Mouse (Mus musculus) heart, embryonic 14.5 days (tissue): ENCODE measurements around the gene Olfr786. TPM values are rescaled to one million over a fixed set of nuclear protein-coding genes. Genes with fewer than 3 reads are reported as not detected.

Source experiments
- ATAC-seq: fragments of 200-750 bp; cut with Nextera tagmentation; 2 replicates; pipeline ENCODE4 v1.8.0; 2017; ENCODE audit warnings: low read depth, moderate TSS enrichment; ENCODE audit not compliant: insufficient number of reproducible peaks, insufficient read depth, low FRiP score
- H3K27ac ChIP-seq, 2 experiments: fragments of 200-500 bp in 1 of 2; fragments of 300-500 bp in 1 of 2; sonication (generic) in 1 of 2; replicated peaks in 1 of 2; 2 replicates each; pipeline ENCODE4 v1.5.1; 2012 to 2014; ENCODE audit warnings: low read depth in 2 of 2, low read length in 2 of 2, control low read depth in 1 of 2, mild to moderate bottlenecking in 1 of 2, mixed read lengths in 1 of 2; ENCODE audit not compliant: control insufficient read depth in 1 of 2, insufficient read depth in 1 of 2
- H3K27me3 ChIP-seq: fragments of 300-500 bp; sonication (generic); 2 replicates; pipeline ENCODE4 v1.6.1; 2014; ENCODE audit warnings: mild to moderate bottlenecking, low read length, control low read depth; ENCODE audit not compliant: control insufficient read depth, insufficient read depth
- H3K36me3 ChIP-seq: fragments of 300-500 bp; sonication (generic); 2 replicates; pipeline ENCODE4 v1.6.1; 2014; ENCODE audit warnings: mild to moderate bottlenecking, control low read depth, low read length, mixed read lengths; ENCODE audit not compliant: control insufficient read depth, insufficient read depth
- H3K4me1 ChIP-seq, 2 experiments: fragments of 200-500 bp in 1 of 2; fragments of 300-500 bp in 1 of 2; sonication (generic) in 1 of 2; 2 replicates each; pipeline ENCODE4 v1.6.1; 2012 to 2014; ENCODE audit warnings: low read length in 2 of 2, control low read depth in 1 of 2, mixed read lengths in 1 of 2; ENCODE audit not compliant: control insufficient read depth in 2 of 2, insufficient read depth in 2 of 2
- H3K4me2 ChIP-seq: fragments of 300-500 bp; sonication (generic); 2 replicates; pipeline ENCODE4 v1.6.1; 2014; ENCODE audit warnings: mild to moderate bottlenecking, low read length
- H3K4me3 ChIP-seq, 2 experiments: fragments of 200-500 bp in 1 of 2; fragments of 300-500 bp in 1 of 2; sonication (generic) in 1 of 2; 2 replicates each; pipeline ENCODE4 v1.5.1; 2012 to 2014; ENCODE audit warnings: low read length in 2 of 2, mild to moderate bottlenecking in 2 of 2, control low read depth in 1 of 2, low read depth in 1 of 2, moderate library complexity in 1 of 2; ENCODE audit not compliant: control insufficient read depth in 1 of 2, insufficient read depth in 1 of 2
- H3K9ac ChIP-seq: fragments of 300-500 bp; sonication (generic); 2 replicates; pipeline ENCODE4 v1.6.1; 2014; ENCODE audit warnings: mild to moderate bottlenecking, low read length
- H3K9me3 ChIP-seq: fragments of 300-500 bp; sonication (generic); 2 replicates; pipeline ENCODE4 v1.6.1; 2016; ENCODE audit warnings: low read length, control low read depth; ENCODE audit not compliant: control insufficient read depth
- WGBS: fragments of 180-500 bp; shearing (Covaris S2); extraction: QIAGEN DNeasy Blood & Tissue Kit; methylation state at CpG from one replicate; pipeline ENCODE4 v1.1.7; 2014; 5-methylcytosine and 5-hydroxymethylcytosine counted together
- polyA plus RNA-seq: library from polyadenylated mRNA; unstranded; fragments of >200 nt; fragmentation: Nextera tagmentation; extraction: Ambion mirVana; gene quantifications from 2 replicates; pipeline ENCODE4 v1.2.1, GENCODE M21; 2014

Gene Olfr786
- polyA plus RNA-seq, 1 experiment from 2014 or later, result not detected

DNA sequence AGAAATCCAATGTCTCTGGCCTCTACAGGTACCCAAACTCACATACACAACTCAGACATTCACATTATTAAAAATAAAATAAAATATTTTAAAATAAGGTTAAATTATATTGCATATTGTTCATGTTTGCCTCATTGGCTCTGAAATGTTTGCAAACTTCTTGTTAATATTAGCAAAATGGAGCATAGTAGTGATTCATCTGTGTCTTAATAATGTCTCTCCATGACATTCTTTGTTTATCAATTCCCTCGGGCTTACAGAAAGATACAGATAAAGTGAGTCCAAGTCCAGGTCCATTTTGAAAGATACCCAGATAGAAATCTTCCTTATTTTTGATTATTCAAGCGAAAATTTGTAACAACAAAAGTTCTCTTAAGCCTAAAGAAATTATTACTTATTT lies 57.3 kb downstream of the Olfr786 start, which contains the start of gene Olfr789:
Olfr789 (plus strand) TSS at position 301 of the 400 bp plus-strand sequence.
- WGBS, result 37% methylated on average over 2 of the region's 2 CpGs
- Histone ChIP-seq H3K4me1 (no peaks in the 10 kb centered on the region), H3K27ac (no peak within 1 kb of the TSS), H3K27me3 (no peaks in the 10 kb centered on the region), H3K36me3 (no peaks in the 10 kb centered on the region), H3K4me2 (no peak within 1 kb of the TSS), H3K4me3 (no peak within 1 kb of the TSS), H3K9me3 (no peaks in the 10 kb centered on the region), H3K9ac (no peak within 1 kb of the TSS)
- ATAC-seq, result no peak

Other genes starting within 250 kb of the Olfr786 start
- not detected in 2 replicates for gene Olfr772, start 249.4 kb upstream of the Olfr786 start, polyA plus RNA-seq
- not detected in 2 replicates for gene Olfr773, start 239.9 kb upstream of the Olfr786 start, polyA plus RNA-seq
- gene Olfr774, start 191.1 kb upstream of the Olfr786 start, polyA plus RNA-seq, result not detected in 2 replicates
- not detected in 2 replicates for gene Olfr775, start 178.9 kb upstream of the Olfr786 start, polyA plus RNA-seq
- not detected in 2 replicates for gene Olfr776, start 168.2 kb upstream of the Olfr786 start, polyA plus RNA-seq
- gene Olfr777, start 155.8 kb upstream of the Olfr786 start, polyA plus RNA-seq, result not detected in 2 replicates
- not detected in 2 replicates for gene Olfr780, start 109.2 kb upstream of the Olfr786 start, polyA plus RNA-seq
- gene Olfr781, start 98.5 kb upstream of the Olfr786 start, polyA plus RNA-seq, result not detected in 2 replicates
- gene Olfr782, start 78.5 kb upstream of the Olfr786 start, polyA plus RNA-seq, result not detected in 2 replicates
- gene Olfr784, start 43.2 kb upstream of the Olfr786 start, polyA plus RNA-seq, result 0.08 and 0.09 TPM in 2 replicates
- gene Olfr785, start 21.9 kb upstream of the Olfr786 start, polyA plus RNA-seq, result not detected in 2 replicates
- gene Olfr787, start 34.6 kb downstream of the Olfr786 start, polyA plus RNA-seq, result not detected in 2 replicates
- not detected in 2 replicates for gene Olfr788, start 43.7 kb downstream of the Olfr786 start, polyA plus RNA-seq
- gene Olfr789, start 57.4 kb downstream of the Olfr786 start, polyA plus RNA-seq, result not detected in 2 replicates
- not detected in 2 replicates for gene Olfr790, start 71.2 kb downstream of the Olfr786 start, polyA plus RNA-seq
- gene Olfr791, start 94.5 kb downstream of the Olfr786 start, polyA plus RNA-seq, result not detected in 2 replicates
- not detected in 2 replicates for gene Olfr792, start 111.9 kb downstream of the Olfr786 start, polyA plus RNA-seq
- not detected in 2 replicates for gene Olfr794, start 140.3 kb downstream of the Olfr786 start, polyA plus RNA-seq
- not detected in 2 replicates for gene Olfr796, start 185.3 kb downstream of the Olfr786 start, polyA plus RNA-seq
- not detected in 2 replicates for gene Olfr798, start 200.6 kb downstream of the Olfr786 start, polyA plus RNA-seq
- gene Olfr799, start 210.2 kb downstream of the Olfr786 start, polyA plus RNA-seq, result not detected in 2 replicates
- gene Olfr800, start 230.4 kb downstream of the Olfr786 start, polyA plus RNA-seq, result not detected in 2 replicates
- gene Olfr801, start 246.6 kb downstream of the Olfr786 start, polyA plus RNA-seq, result not detected in 2 replicates